Mouse (Mus musculus): ENCODE measurements around the gene Filip1.

Gene Filip1

DNA sequence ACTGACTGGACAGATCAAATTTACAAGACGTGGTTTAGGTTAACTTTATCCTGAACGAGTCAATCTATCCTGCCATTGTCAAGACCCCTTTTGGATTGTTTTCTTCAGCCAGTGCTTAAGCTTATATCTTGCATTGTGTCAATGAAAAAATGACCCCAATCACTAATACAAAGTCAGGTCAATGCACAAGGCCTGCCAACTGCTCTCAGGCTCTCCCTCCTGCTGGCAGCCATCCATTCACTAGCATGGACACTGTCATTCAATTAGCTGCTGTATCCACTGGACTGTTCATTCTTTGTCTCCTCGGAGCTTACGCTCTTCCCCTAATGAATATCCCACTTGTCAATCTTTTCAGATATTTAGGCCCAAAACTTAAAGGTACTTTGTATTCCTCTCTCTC, 189.2 kb downstream of the Filip1 start:
- DNase-seq = no peak

DNA sequence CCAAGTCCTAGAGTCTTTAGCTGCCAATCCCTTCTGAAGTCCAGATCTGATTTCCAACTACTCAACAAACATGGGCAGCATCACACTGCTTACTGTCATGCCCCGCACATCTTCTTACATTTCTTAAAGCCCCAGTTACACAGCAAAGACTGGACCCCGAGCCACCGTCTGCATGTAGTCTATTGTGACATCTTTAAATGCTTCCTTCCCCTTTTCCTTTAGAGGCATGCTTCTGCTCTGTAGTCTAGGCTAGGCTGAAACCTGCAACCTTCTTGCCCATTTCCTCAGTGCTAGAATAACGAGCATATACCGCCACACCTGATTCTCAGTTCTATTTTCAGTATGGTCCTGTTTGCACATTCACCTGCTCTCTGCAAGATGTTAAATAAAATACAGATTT, 196.2 kb downstream of the Filip1 start:
- DNase-seq = no peak

DNA sequence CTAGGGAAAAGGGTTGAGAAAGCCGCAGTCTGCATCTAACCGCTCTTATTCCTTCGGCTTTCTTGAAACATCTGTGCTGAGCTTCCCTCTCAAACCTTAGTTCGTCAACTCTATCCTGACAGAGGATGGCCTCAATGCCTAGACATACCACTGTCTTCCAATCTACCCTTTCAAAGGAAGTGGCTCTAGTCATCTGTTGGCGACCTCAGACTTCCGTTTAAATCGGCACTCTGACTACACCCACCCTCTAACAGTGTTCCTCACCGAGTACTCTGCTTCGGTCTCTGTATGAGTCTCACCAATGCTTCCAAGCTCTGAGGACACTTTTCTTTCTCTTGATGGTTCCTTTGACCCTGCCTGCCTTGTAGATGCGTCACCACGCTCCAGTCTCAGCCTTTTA, 196.6 kb downstream of the Filip1 start:
- no peak for DNase-seq

GRCm38 (mm10) chr9:79814592-79814991, 198.1 kb downstream of the Filip1 start:
- DNase-seq = no peak

GRCm38 (mm10) chr9:79810969-79811902, 201.4 kb downstream of the Filip1 start:
- no peak for DNase-seq

DNA sequence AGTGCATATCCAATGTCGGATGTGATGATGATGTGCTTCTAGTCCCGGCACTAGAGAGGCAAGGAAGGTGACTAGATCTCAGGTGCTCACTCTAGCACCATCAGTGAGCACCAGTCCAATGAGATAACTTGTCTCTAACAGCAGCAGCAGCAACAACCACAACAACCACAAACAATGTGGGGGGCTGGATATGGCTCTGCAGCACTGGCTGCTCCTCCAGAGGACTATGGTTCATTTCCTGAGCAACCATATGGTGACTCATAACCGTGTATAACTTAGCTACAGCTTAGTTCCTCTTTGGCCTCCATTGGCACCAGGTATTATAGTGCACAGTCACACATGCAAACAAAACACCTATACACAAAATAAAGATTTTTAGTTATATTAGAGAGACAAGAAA, 202.1 kb downstream of the Filip1 start:
- DNase-seq = no peak

GRCm38 (mm10) chr9:79809411-79809810, 203.2 kb downstream of the Filip1 start:
- DNase-seq = no peak

- DNase-seq = peak; percentile 88
Observed at GRCm38 (mm10) chr9:79807178-79807577, 205.5 kb downstream of the Filip1 start.

DNA sequence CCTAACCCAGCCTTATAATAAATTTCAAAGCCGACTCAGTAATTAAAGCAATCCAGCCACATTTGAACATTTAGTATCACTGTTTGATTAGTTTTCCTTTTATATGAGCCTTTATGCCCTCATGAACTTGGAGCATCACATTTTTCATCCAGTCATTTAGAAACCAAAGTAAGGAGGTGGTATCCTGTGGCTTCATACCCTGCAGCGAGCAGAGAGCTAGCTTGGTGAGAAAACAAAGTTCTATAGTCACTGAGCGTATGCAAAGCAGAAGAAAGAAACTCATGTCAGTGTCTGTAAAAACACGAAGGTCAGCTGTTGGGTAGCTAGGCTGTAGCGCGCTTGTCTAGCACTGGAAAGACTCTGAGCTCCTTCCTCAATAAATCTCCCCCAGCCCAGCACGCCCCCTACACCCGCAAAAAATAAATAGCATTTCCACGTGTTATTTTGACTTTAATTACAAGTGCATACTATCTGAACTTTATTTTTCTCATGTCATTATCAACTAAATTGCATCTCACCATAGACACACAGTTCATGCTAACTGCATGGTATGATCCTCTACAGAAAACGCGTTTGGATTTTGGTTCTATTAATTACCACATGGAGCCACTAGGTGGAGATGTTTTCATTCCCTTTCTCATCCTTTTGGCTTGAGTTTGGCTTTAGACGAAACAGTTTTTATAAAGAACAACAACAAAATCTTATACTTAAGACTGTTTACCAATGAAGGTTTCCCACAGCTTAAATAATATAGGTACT, 206.2 kb downstream of the Filip1 start:
- DNase-seq = no peak

DNA sequence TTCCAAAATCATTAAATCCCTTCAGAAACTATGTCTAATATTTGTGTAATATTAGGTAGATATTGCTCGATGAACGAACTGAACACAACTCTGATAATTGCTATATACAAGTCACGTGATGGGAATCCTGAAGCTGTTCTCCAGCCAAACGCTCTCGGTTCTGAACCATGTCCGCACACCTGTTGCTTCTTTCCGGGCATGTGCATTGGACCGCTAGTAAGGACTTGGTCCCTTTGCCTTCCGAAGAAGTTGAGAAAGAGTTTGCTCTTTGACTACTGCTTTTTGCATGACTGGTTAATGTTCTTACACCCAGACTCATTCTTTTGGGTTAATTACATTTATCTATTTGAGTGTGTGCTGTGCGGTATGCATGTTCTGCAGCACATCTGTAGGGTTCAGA, 207.2 kb downstream of the Filip1 start:
- DNase-seq = no peak

- no peak for DNase-seq
Observed at GRCm38 (mm10) chr9:79796461-79797135, 216.1 kb downstream of the Filip1 start.

- DNase-seq = no peak
Observed at GRCm38 (mm10) chr9:79795076-79795475, 217.6 kb downstream of the Filip1 start.

GRCm38 (mm10) chr9:79792841-79793835, 219.5 kb downstream of the Filip1 start, which contains the start of gene Tmem30a:
Gene Tmem30a, minus strand, starts transcription at chr9:79793507.
- DNase-seq = peak; percentile 100

- peak; percentile 74 for DNase-seq
Observed at GRCm38 (mm10) chr9:79785794-79786085, 226.9 kb downstream of the Filip1 start.

GRCm38 (mm10) chr9:79784934-79785793, 227.5 kb downstream of the Filip1 start:
- DNase-seq = peak; percentile 19

GRCm38 (mm10) chr9:79784439-79784838, 228.2 kb downstream of the Filip1 start:
- DNase-seq = peak; percentile 70

DNA sequence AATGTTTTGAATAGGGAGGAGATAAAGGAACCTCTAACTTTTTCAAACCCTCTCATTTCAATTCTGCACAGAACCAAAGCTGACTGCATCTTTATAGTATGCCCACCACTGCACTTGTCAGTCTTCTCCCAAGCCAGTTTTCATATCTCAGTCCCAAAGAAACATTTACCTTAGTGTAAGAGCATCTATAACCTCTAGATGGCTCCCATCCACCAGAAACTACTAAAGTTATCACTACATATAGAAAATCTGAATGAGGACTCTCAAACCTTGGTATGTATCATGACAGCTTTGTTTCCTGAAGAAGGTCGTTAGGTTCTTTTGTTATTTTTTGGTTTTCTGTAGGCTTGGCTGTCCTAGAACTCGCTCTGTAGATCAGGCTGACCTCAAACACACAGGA, 233.3 kb downstream of the Filip1 start:
- no peak for DNase-seq

- peak; percentile 71 for DNase-seq
Observed at GRCm38 (mm10) chr9:79766991-79767545, 245.6 kb downstream of the Filip1 start.

DNA sequence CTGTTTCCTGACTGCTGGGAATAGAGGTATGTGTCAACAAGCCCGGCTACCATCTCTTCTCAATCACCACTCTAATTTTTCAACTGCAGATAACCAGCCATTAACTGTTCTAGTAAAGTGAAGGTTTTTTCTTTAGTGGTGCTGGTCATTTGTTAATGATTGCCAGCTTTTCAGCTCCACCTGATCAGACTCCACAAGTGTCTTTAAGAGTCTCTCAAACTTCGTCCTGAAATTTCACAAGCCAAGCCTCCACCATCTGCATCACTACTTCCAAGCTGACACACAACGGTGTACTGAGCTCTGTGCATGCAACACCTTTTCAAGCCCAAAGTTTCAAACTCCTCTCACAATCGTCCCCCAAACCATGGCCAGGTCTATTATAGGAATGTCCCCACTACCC, 247.3 kb downstream of the Filip1 start:
- no peak for DNase-seq
